Mouse (Mus musculus) bone marrow, adult 2 months (tissue): ENCODE results near the gene Foxn3. TPM values are rescaled to one million over a fixed set of nuclear protein-coding genes. Genes with fewer than 3 reads are reported as not detected.

Experiments
- H3K27ac ChIP-seq: fragments of 200-500 bp; 2 replicates; pipeline ENCODE4 v1.5.1; 2012; ENCODE audit warnings: low read depth, mild to moderate bottlenecking, control low read depth, inconsistent platforms, low read length; ENCODE audit not compliant: control insufficient read depth, poor library complexity, insufficient read depth
- H3K4me1 ChIP-seq: fragments of 200-500 bp; 2 replicates; pipeline ENCODE4 v1.6.1; 2011; ENCODE audit warnings: low read length; ENCODE audit not compliant: control insufficient read depth, insufficient read depth
- H3K4me3 ChIP-seq: fragments of 200-500 bp; replicated peaks from 2 replicates; pipeline ENCODE3; 2011; ENCODE audit warnings: mild to moderate bottlenecking, low read depth, low read length, control low read depth; ENCODE audit not compliant: control insufficient read depth
- CTCF ChIP-seq: fragments of 200-500 bp; IDR thresholded peaks from 2 replicates; pipeline ENCODE4 v1.5.1; 2011; ENCODE audit warnings: low read length, control low read depth; ENCODE audit not compliant: control insufficient read depth, insufficient read depth
- POLR2A ChIP-seq: fragments of 200-500 bp; IDR thresholded peaks from 2 replicates; pipeline ENCODE4 v1.6.1; 2011; ENCODE audit warnings: low read depth, mild to moderate bottlenecking, control low read depth, low read length, borderline replicate concordance; ENCODE audit not compliant: control insufficient read depth
- WGBS: fragments of 180-500 bp; shearing (Covaris S2); methylation state at CpG from one replicate; pipeline ENCODE4 v1.1.7; 2018; 5-methylcytosine and 5-hydroxymethylcytosine counted together
- polyA plus RNA-seq: library from polyadenylated mRNA; stranded (reverse); fragments of >200 nt; gene quantifications from 2 replicates; pipeline ENCODE4 v1.2.4, GENCODE M21; 2011; ENCODE audit warnings: low replicate concordance; ENCODE audit not compliant: missing spikeins, insufficient read depth, insufficient read length

Foxn3 gene
- polyA plus RNA-seq, 1 experiment = 23.7 TPM

GRCm38 (mm10) chr12:99346982-99347381, 216.4 kb downstream of the Foxn3 start:
- 82% methylated on average over 3 of the region's 3 CpGs for WGBS

GRCm38 (mm10) chr12:99345323-99345722, 218.1 kb downstream of the Foxn3 start:
- TF ChIP-seq POLR2A (no peak), CTCF (no peak)
- H3K4me3 ChIP-seq = no peak overlapping the region
- WGBS = 86% methylated on average over 4 of the region's 4 CpGs
- H3K4me1 ChIP-seq = peaks cover 5% of the 10 kb centered on the region
- H3K27ac ChIP-seq = no peak overlapping the region

More at GRCm38 (mm10) chr12:99346982-99347381, 216.4 kb downstream of the Foxn3 start:
- H3K27ac ChIP-seq = no peak overlapping the region
- no peak for TF ChIP-seq CTCF
- TF ChIP-seq POLR2A = no peak
- H3K4me3 ChIP-seq = no peak overlapping the region
- H3K4me1 ChIP-seq = peaks cover 5% of the 10 kb centered on the region

GRCm38 (mm10) chr12:99343378-99343777, 220.0 kb downstream of the Foxn3 start:
- Histone ChIP-seq H3K27ac (no peak overlapping the region), H3K4me3 (no peak overlapping the region), H3K4me1 (no peaks in the 10 kb centered on the region; the same call in 1 of the 2 replicates)
- 91% methylated on average over 2 of the region's 2 CpGs for WGBS
- TF ChIP-seq CTCF (no peak), POLR2A (no peak)

- TF ChIP-seq CTCF (no peak), POLR2A (no peak)
- 80% methylated on average over 3 of the region's 3 CpGs for WGBS
These were observed 221.2 kb downstream of the Foxn3 start for GRCm38 (mm10) chr12:99342160-99342559.

GRCm38 (mm10) chr12:99341751-99342150, 221.6 kb downstream of the Foxn3 start:
- no peak overlapping the region for H3K27ac ChIP-seq
- H3K4me1 ChIP-seq = no peaks in the 10 kb centered on the region; the same call in 1 of the 2 replicates
- WGBS = 86% methylated on average over 7 of the region's 7 CpGs
- TF ChIP-seq POLR2A (no peak), CTCF (no peak)
- H3K4me3 ChIP-seq = no peak overlapping the region

More at GRCm38 (mm10) chr12:99342160-99342559, 221.2 kb downstream of the Foxn3 start:
- Histone ChIP-seq H3K4me3 (no peak overlapping the region), H3K27ac (no peak overlapping the region), H3K4me1 (no peaks in the 10 kb centered on the region; the same call in 1 of the 2 replicates)

- Histone ChIP-seq H3K4me3 (no peak overlapping the region), H3K4me1 (no peaks in the 10 kb centered on the region), H3K27ac (no peak overlapping the region)
- 88% methylated on average over 13 of the region's 13 CpGs for WGBS
- TF ChIP-seq CTCF (no peak), POLR2A (no peak)
These were observed 222.8 kb downstream of the Foxn3 start for GRCm38 (mm10) chr12:99340418-99341182.

GRCm38 (mm10) chr12:99339640-99340325, 223.6 kb downstream of the Foxn3 start:
- Histone ChIP-seq H3K4me3 (no peak overlapping the region), H3K4me1 (no peaks in the 10 kb centered on the region), H3K27ac (no peak overlapping the region)
- no peak for TF ChIP-seq POLR2A
- TF ChIP-seq CTCF = no peak
- WGBS = 94% methylated on average over 11 of the region's 11 CpGs

GRCm38 (mm10) chr12:99338754-99339153, 224.6 kb downstream of the Foxn3 start:
- Histone ChIP-seq H3K4me1 (no peaks in the 10 kb centered on the region), H3K27ac (no peak overlapping the region), H3K4me3 (no peak overlapping the region)
- 91% methylated on average over 2 of the region's 2 CpGs for WGBS
- TF ChIP-seq POLR2A (no peak), CTCF (no peak)

GRCm38 (mm10) chr12:99337171-99337435, 226.3 kb downstream of the Foxn3 start:
- Histone ChIP-seq H3K4me3 (no peak overlapping the region), H3K27ac (no peak overlapping the region), H3K4me1 (no peaks in the 10 kb centered on the region; the same call in 1 of the 2 replicates)
- TF ChIP-seq CTCF (no peak), POLR2A (no peak)
- WGBS = 77% methylated on average over 3 of the region's 3 CpGs
